Mouse (Mus musculus): ENCODE measurements around the gene Usp35.

- TF ChIP-seq CTCF (IDR thresholded peaks at IDR 0.05; ENCODE audit: low read depth, low read length) (no peak), POLR2A (IDR thresholded peaks at IDR 0.05; ENCODE audit: insufficient read depth, low read length) (no peak), EP300 (IDR thresholded peaks at IDR 0.05; ENCODE audit: insufficient read depth, low read depth, low read length) (no peak)
These were observed 6.8 kb upstream of the Usp35 start for GRCm38 (mm10) chr7:97338593-97338992.
